Mouse (Mus musculus) T-helper 17 cell (primary cell): ENCODE results near the gene Pikfyve.

Experiments used
- in situ Hi-C, 2 experiments: fragments of 300-600 bp; cut with MboI, MseI; formaldehyde crosslinking; loops; 1 replicate in 1 of 2; 2 replicates in 1 of 2; pipeline ENCODE4 v1.15.1; 2025; ENCODE audit warnings: high pct_unique_total_duplicates in 2 of 2

Pikfyve gene

GRCm38 (mm10) chr1:65308476-65308875, 122.0 kb downstream of the Pikfyve start:
- in situ Hi-C loops = loop anchor here in 1 of 2 experiments (25.0 kb wide), 2 partner anchors 804 to 1354 kb away; no protein-coding TSS in a partner anchor

GRCm38 (mm10) chr1:65311214-65311933, 124.9 kb downstream of the Pikfyve start:
- in situ Hi-C loops = loop anchor here (5.0 to 25.0 kb wide), 3 partner anchors 796 to 1351 kb away; no protein-coding TSS in a partner anchor

GRCm38 (mm10) chr1:65312118-65312517, 125.6 kb downstream of the Pikfyve start:
- in situ Hi-C loops = loop anchor here (5.0 to 25.0 kb wide), 3 partner anchors 795 to 1350 kb away; no protein-coding TSS in a partner anchor

GRCm38 (mm10) chr1:65312896-65313295, 126.4 kb downstream of the Pikfyve start:
- in situ Hi-C loops = loop anchor here (5.0 to 25.0 kb wide), 3 partner anchors 794 to 1349 kb away; no protein-coding TSS in a partner anchor

- in situ Hi-C loops = loop anchor here (5.0 to 25.0 kb wide), 3 partner anchors 793 to 1348 kb away; no protein-coding TSS in a partner anchor
Observed at GRCm38 (mm10) chr1:65314054-65315021, 127.9 kb downstream of the Pikfyve start.

GRCm38 (mm10) chr1:65315022-65315407, 128.5 kb downstream of the Pikfyve start:
- in situ Hi-C loops = loop anchor here in 1 of 2 experiments (25.0 kb wide), 2 partner anchors 797 to 1347 kb away; no protein-coding TSS in a partner anchor
